Mouse (Mus musculus) liver, adult 10 weeks (tissue): Measurements from ENCODE around the gene Prdm12. TPM values are rescaled to one million over a fixed set of nuclear protein-coding genes. Genes with fewer than 3 reads are reported as not detected.

Experiments used
- polyA plus RNA-seq: library from polyadenylated mRNA; stranded (reverse); fragments of 350-450 nt; fragmentation: Illumina TruSeq; extraction: RNeasy Lipid Tissue Mini Kit (QIAGEN cat#74804); gene quantifications from one replicate; pipeline ENCODE4 v1.2.3, GENCODE M21; 2014; ENCODE audit warnings: low read depth, low replicate concordance

Gene Prdm12
- polyA plus RNA-seq, result not detected

DNA sequence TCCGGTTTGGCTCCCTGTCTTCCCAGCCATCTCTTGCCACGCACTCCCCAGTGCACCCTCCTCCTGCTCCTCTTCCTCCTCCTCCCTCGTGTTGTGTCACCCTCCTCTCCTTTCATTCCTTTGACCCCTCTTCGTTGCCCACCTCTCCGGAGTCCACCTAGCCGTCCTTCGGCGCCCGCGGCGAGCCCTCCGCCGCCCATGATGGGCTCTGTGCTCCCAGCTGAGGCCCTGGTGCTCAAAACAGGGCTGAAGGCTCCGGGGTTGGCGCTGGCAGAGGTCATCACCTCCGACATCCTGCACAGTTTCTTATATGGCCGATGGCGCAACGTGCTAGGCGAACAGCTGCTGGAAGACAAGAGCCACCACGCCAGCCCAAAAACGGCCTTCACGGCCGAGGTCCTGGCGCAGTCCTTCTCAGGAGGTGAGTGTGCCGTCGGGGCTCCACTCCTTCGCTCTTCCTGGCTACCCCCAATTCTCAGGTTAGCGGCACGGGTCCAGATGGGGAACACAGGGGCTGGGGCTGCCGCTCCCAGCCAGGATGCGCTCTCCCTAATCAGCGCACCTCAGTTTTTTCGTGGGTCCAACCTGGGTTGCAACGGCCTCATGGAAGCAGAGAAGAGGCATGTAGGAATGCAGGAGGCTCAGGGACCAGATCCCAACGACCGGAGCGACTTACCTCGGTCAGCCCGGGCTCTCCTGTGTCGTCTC is at the start of gene Prdm12:
Gene Prdm12 (plus strand): TSS at position 137 of the 708 bp plus-strand sequence.

DNA sequence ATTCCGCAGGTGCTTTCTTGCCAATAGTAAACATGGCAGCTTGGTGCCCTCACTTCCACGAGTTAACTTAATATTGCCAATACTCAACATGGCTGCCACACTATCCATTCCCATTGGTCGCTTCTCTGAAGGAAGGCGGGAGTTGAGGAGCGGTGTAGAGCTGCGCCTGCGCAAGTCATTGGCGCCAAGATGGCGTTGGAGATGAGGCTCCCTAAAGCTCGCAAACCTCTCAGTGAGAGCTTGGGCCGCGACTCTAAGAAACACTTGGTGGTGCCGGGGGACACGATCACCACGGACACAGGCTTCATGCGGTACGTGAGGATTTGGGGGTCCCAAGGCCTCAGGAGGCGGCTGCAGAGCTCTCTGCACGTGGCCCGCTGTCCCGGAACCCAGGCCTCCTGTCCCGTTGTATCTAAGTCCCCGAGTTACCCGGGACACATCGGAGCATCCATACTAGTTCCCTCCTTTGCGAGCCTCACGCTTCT is 30.8 kb downstream of the Prdm12 start, which contains the start of gene Exosc2:
Gene Exosc2 (plus strand): TSS at position 165 of the 485 bp plus-strand sequence.

DNA sequence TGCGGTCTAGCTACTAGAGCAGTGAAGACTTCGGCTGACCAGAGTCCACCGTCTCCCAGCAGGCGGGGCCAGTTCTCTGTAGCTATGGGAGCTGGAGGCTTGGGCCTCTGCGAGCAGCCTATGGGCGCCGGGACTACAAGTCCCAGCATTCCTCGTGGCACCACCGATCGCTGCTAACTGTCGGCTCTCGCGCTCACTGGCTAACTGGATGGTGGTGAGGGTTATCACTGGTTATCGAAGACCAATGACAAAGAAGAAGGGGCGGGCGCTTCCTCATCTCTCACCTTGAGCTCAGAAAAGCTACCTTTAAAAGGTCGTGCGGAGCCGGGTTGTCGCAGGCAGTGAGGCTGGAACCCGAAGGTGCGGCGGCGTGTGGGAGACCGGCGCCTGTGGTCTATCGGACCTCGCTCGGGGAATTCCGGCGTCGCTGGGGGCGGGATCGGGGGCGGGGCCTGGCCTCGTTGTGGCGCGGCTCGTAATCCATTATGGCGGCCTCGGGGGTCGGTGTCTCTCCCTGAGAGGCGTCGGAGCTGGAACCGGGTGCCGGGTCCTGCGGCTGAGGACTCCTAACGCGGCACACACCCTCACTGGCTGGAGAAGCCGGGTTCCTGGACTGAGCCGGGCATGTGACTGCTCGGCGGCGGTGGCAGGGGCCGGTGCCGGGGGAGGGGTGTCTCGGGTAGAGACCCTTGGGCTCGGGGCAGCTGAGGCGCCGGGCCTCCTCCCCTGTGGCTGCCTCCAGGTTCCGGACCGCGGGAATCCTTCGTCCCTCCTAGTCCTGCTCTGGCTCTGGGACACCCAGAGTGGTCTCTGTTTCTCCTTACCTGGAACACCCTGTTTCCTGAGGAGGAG is 48.5 kb downstream of the Prdm12 start, which contains the start of gene Abl1:
Gene Abl1 (plus strand): TSS at position 303 of the 852 bp plus-strand sequence.

Other genes starting within 250 kb of the Prdm12 start
- gene Ass1, start 169.8 kb upstream of the Prdm12 start, polyA plus RNA-seq, result 771 TPM
- gene Fubp3, start 67.4 kb upstream of the Prdm12 start, polyA plus RNA-seq, result 13.1 TPM
- gene Exosc2, start 30.7 kb downstream of the Prdm12 start, polyA plus RNA-seq, result 7.8 TPM
- gene Abl1, start 48.3 kb downstream of the Prdm12 start, polyA plus RNA-seq, result 6.7 TPM
- not detected for gene Qrfp, start 170.5 kb downstream of the Prdm12 start, polyA plus RNA-seq
- not detected for gene Fibcd1, start 206.0 kb downstream of the Prdm12 start, polyA plus RNA-seq
- gene Lamc3, start 247.3 kb downstream of the Prdm12 start, polyA plus RNA-seq, result 0.08 TPM